Mouse (Mus musculus) forelimb bud, embryonic 11.5 days (tissue): ENCODE measurements around the gene Gm10378.
"Not testable (repeated sequence)": the region's sequence is repeated elsewhere in the genome, so short reads cannot be mapped to it uniquely, and the experiment has no call there.

ENCODE experiments used
- DNase-seq: peaks from one replicate; pipeline ENCODE4 v3.0.0-alpha.2; 2012; ENCODE audit warnings: low read depth, low spot score

Gm10378 gene

DNA sequence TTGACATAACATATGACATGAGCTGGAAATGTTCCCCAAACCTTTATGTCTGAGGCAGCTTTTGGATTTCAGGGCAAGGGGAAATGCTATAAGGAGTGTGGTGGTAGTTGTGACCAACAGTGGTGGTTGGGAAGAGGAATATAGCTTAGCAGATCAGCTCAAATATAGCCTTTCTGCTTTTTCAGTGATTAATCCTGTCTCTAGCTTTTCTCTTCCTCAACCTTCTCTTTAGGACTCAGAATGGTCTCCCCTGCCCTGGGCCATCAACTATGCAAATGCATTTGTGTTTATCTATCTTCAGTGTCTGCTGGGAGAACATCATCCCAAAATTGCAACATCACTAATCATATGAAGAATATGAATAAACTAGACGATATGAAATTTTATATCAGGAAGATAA lies at the start of gene Gm10378:
Gene Gm10378 (plus strand): TSS at position 301 of the 400 bp plus-strand sequence.
- DNase-seq, result not testable (repeated sequence)

DNA sequence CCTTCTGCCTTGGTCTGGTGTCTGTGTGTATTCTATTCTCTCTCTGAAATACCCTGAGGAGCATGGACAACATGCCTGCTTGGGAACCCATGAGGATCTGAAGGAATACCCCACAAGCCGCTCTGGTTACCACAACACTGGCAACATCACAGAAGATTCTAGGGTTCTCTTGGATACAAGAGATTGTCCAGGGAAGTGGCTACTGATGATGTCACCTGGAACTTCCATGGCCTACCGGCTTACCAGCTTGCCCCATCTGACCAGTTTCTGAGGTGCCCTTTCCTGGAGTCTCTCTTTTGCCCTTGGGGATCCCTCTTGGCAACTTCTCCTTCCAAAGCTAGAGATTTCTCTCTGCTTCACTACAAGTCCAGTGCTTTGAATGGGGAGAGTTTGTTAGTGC lies 13.9 kb upstream of the Gm10378 start, which contains the start of gene Gm3633:
Gene Gm3633 (minus strand): TSS at position 101 of the 400 bp plus-strand sequence.
- DNase-seq, result not testable (repeated sequence)
